Mouse (Mus musculus) heart, postnatal 0 days (tissue): ENCODE measurements around the gene Rasgrf1. TPM values are rescaled to one million over a fixed set of nuclear protein-coding genes. Genes with fewer than 3 reads are reported as not detected.

Source experiments
- ATAC-seq: fragments of 200-750 bp; cut with Nextera tagmentation; 2 replicates; pipeline ENCODE4 v1.8.0; 2017; ENCODE audit warnings: low read depth, moderate number of reproducible peaks, moderate library complexity; ENCODE audit not compliant: insufficient read depth
- DNase-seq: peaks from one replicate; pipeline ENCODE4 v3.0.0-alpha.2; 2016; ENCODE audit warnings: low spot score
- H3K27ac ChIP-seq: fragments of 300-500 bp; sonication (generic); 2 replicates; pipeline ENCODE4 v1.5.1; 2014; ENCODE audit warnings: low read depth, mild to moderate bottlenecking
- H3K27me3 ChIP-seq: fragments of 300-500 bp; sonication (generic); 2 replicates; pipeline ENCODE4 v1.6.1; 2014; ENCODE audit warnings: low read length, mixed read lengths; ENCODE audit not compliant: control insufficient read depth, insufficient read depth
- H3K36me3 ChIP-seq: fragments of 300-500 bp; sonication (generic); replicated peaks from 2 replicates; pipeline ENCODE4 v1.6.1; 2014; ENCODE audit warnings: low read length, mixed read lengths; ENCODE audit not compliant: control insufficient read depth, insufficient read depth
- H3K4me1 ChIP-seq: fragments of 300-500 bp; sonication (generic); 2 replicates; pipeline ENCODE4 v1.6.1; 2014; ENCODE audit warnings: antibody characterized with exemption; ENCODE audit not compliant: control insufficient read depth, insufficient read depth
- H3K4me2 ChIP-seq: fragments of 300-500 bp; sonication (generic); 2 replicates; pipeline ENCODE4 v1.6.1; 2014; ENCODE audit warnings: low read depth, mild to moderate bottlenecking, low read length, moderate library complexity
- H3K4me3 ChIP-seq: fragments of 300-500 bp; sonication (generic); 2 replicates; pipeline ENCODE4 v1.5.1; 2014; ENCODE audit warnings: low read depth, low read length
- H3K9ac ChIP-seq: fragments of 300-500 bp; sonication (generic); replicated peaks from 2 replicates; pipeline ENCODE4 v1.6.1; 2014; ENCODE audit warnings: low read depth, low read length, mixed read lengths
- H3K9me3 ChIP-seq: fragments of 300-500 bp; sonication (generic); replicated peaks from 2 replicates; pipeline ENCODE4 v1.6.1; 2016; ENCODE audit warnings: low read length; ENCODE audit not compliant: control insufficient read depth
- CTCF ChIP-seq: IDR thresholded peaks from 2 replicates; pipeline ENCODE4 v1.5.1; 2016; ENCODE audit warnings: antibody characterized with exemption, control low read depth, low read depth
- EP300 ChIP-seq: IDR thresholded peaks from 2 replicates; pipeline ENCODE4 v1.6.1; 2016; ENCODE audit warnings: antibody characterized with exemption, low read depth
- WGBS: fragments of 180-500 bp; shearing (Covaris S2); extraction: QIAGEN DNeasy Blood & Tissue Kit; methylation state at CpG from one replicate; pipeline ENCODE4 v1.1.7; 2014; 5-methylcytosine and 5-hydroxymethylcytosine counted together
- polyA plus RNA-seq: library from polyadenylated mRNA; unstranded; fragments of >200 nt; fragmentation: Nextera tagmentation; extraction: Ambion mirVana; gene quantifications from 2 replicates; pipeline ENCODE4 v1.2.1, GENCODE M21; 2015
- total RNA-seq: library from RNA; depleted of rRNA; stranded (reverse); fragments of >200 nt; gene quantifications from 2 replicates; pipeline ENCODE4 v1.2.3, GENCODE M21; 2014; ENCODE audit warnings: low replicate concordance

Gene Rasgrf1
- total and polyA plus RNA-seq, 2 experiments from 2014 or later: not detected

DNA sequence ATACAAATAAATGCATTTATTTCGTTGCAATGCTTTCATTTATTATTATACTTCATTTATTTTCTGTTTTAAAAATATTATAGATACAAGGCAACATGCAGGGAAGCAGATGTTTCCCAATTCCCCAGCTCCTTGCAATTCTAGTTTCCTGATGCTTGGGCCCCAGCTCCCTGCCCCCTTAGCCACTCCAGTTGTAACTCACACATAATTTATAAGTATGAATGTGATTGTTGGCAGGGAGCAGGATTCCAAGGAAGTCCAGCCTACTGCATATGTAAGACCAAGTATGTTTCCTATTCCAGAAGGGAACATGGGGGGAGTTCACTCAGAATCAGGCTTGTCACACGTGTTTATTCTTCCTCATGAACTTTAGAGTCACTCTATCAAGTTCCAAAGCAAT lies 102.1 kb downstream of the Rasgrf1 start:
- Histone ChIP-seq H3K27me3 (no peaks in the 10 kb centered on the region), H3K36me3 (no peaks in the 10 kb centered on the region), H3K4me3 (no peak overlapping the region), H3K9ac (no peak overlapping the region), H3K4me1 (no peaks in the 10 kb centered on the region), H3K9me3 (no peaks in the 10 kb centered on the region), H3K4me2 (no peak overlapping the region), H3K27ac (no peak overlapping the region)
- WGBS: 53% methylated on average over 2 of the region's 2 CpGs
- DNase-seq (no peak), ATAC-seq (no peak)
- TF ChIP-seq EP300 (no peak), CTCF (no peak)

DNA sequence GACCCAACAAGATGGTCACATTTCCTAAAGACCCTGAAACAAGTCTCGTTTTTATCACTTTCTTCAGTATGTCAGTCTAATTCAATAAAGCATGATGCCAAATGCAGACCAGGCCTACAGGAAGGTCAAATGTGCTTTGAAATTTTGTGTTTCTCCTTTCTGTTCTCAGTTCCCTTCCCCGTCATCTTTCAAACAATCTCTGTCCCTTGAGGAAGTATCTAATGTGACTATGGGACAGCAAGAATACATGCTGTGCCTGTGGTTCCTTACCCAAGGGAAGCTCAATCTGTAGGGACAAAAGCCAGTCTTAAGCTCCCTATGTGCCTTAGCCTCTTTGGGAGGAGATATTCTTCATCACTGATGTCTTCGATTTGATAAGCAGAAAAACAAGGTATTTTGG lies 104.9 kb downstream of the Rasgrf1 start:
- H3K4me3 ChIP-seq: no peak overlapping the region
- 74% methylated on average over 3 of the region's 3 CpGs for WGBS
- H3K27ac ChIP-seq: no peak overlapping the region
- no peak overlapping the region for H3K9ac ChIP-seq
- H3K9me3 ChIP-seq: no peaks in the 10 kb centered on the region
- H3K4me1 ChIP-seq: no peaks in the 10 kb centered on the region
- H3K27me3 ChIP-seq: no peaks in the 10 kb centered on the region
- no peak for DNase-seq
- H3K4me2 ChIP-seq: no peak overlapping the region
- TF ChIP-seq CTCF (no peak), EP300 (no peak)
- ATAC-seq: no peak
- H3K36me3 ChIP-seq: no peaks in the 10 kb centered on the region

DNA sequence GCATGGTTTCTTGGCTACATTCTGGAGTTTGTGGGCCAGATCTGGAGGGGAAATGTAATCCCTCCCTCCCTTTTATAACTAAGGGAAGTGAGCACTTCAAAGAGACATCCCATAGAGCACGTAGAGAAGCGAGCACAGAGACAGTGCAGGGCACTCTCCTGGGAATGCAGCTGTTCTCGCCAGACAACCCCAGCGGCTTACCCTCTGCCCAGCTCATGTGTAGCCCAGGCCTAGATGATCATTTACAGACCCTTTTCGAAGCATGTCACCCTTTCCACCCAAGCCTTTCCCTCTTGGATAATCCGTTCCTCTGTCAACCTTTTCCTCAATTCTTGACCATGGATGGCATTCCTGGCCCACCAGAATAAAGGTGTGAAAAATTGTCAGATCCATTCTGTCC lies 106.5 kb downstream of the Rasgrf1 start:
- ATAC-seq: no peak
- Histone ChIP-seq H3K4me1 (no peaks in the 10 kb centered on the region), H3K27me3 (no peaks in the 10 kb centered on the region), H3K9me3 (no peaks in the 10 kb centered on the region), H3K4me2 (no peak overlapping the region), H3K4me3 (no peak overlapping the region), H3K27ac (no peak overlapping the region), H3K36me3 (no peaks in the 10 kb centered on the region), H3K9ac (no peak overlapping the region)
- TF ChIP-seq CTCF: no peak
- WGBS: 67% methylated on average over 6 of the region's 6 CpGs
- no peak for DNase-seq

DNA sequence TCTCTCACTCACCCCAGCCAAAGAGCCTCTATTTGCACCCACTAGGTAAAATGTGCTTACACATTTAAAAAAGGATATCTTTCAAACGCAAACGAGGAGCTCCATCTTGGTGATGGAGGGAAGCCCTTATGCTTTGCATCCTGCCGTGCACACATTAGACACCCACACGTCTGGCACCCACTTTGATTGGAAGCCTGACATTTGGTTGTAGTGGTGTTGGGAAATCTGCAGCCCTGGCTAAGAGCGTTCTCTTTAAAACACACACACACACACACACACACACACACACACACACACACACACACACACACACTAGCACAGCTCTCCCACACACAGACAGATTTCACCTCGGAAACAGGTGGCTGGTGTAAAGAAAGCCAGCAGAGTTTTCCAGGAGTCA lies 111.2 kb downstream of the Rasgrf1 start:
- no peak for TF ChIP-seq EP300
- no peak for TF ChIP-seq CTCF
- no peaks in the 10 kb centered on the region for H3K4me1 ChIP-seq
- no peak for DNase-seq
- no peaks in the 10 kb centered on the region for H3K27me3 ChIP-seq
- no peak overlapping the region for H3K4me3 ChIP-seq
- ATAC-seq: no peak
- H3K9ac ChIP-seq: no peak overlapping the region
- no peak overlapping the region for H3K4me2 ChIP-seq
- H3K9me3 ChIP-seq: no peaks in the 10 kb centered on the region
- no peak overlapping the region for H3K27ac ChIP-seq
- WGBS: 67% methylated on average over 6 of the region's 6 CpGs
- no peaks in the 10 kb centered on the region for H3K36me3 ChIP-seq

DNA sequence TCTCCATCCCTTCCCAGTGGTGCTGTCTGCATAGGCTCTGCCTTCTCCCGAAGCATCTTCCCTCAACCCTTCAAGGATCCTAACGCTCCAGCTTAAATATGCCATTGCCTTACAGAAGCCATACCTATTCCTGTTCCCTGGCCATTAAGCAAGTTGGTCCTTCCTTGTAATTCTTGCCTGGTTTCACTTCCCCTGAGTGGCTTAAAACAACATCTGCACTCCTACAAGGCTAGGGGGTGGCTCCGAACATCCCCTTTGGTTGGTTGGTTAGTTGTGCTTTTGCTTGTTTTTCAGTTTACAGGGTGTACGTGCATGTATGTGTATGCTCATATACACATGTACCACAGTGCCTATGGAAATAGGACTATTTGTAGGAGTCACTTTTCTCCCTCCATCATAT lies 111.7 kb downstream of the Rasgrf1 start:
- DNase-seq (no peak), ATAC-seq (no peak)
- Histone ChIP-seq H3K4me1 (no peaks in the 10 kb centered on the region), H3K4me2 (no peak overlapping the region), H3K27ac (no peak overlapping the region), H3K9ac (no peak overlapping the region), H3K36me3 (no peaks in the 10 kb centered on the region), H3K27me3 (no peaks in the 10 kb centered on the region), H3K9me3 (no peaks in the 10 kb centered on the region), H3K4me3 (no peak overlapping the region)
- WGBS: 81% methylated on average over 4 of the region's 4 CpGs
- TF ChIP-seq CTCF (no peak), EP300 (no peak)

DNA sequence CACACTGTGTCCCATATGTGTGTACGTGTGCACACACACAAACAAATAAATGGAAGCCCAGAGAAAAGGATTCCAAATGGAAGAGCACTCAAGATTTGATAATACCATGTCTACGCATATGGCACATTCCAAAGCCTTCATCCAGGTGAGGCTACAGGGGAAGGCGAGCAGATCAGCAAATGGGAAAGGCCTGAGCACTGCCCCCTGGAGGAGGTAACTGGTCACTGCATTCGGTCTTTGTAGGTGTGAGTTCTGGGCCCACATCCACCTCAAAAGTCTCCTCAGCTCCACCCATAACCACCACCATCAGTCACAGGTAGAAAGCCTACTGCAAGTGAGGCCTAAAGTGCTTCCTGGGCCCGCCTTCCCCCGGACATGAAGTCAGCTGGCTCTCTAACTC lies 118.0 kb downstream of the Rasgrf1 start:
- no peaks in the 10 kb centered on the region for H3K4me1 ChIP-seq
- no peak overlapping the region for H3K4me2 ChIP-seq
- H3K9ac ChIP-seq: no peak overlapping the region
- no peak overlapping the region for H3K4me3 ChIP-seq
- ATAC-seq (no peak), DNase-seq (no peak)
- H3K36me3 ChIP-seq: no peaks in the 10 kb centered on the region
- no peak overlapping the region for H3K27ac ChIP-seq
- WGBS: 89% methylated on average over 6 of the region's 6 CpGs
- no peaks in the 10 kb centered on the region for H3K27me3 ChIP-seq
- TF ChIP-seq CTCF (no peak), EP300 (no peak)
- H3K9me3 ChIP-seq: no peaks in the 10 kb centered on the region
